Mouse (Mus musculus) stomach, embryonic 14.5 days (tissue): ENCODE data around the gene Maml2. TPM values are rescaled to one million over a fixed set of nuclear protein-coding genes. Genes with fewer than 3 reads are reported as not detected.

Experiments used
- ATAC-seq: fragments of 200-750 bp; cut with Nextera tagmentation; 2 replicates; pipeline ENCODE4 v1.8.0; 2017; ENCODE audit warnings: low read depth, moderate TSS enrichment; ENCODE audit not compliant: insufficient number of reproducible peaks, insufficient read depth, low FRiP score
- H3K27ac ChIP-seq: fragments of 300-500 bp; sonication (generic); 2 replicates; pipeline ENCODE4 v1.5.1; 2014; ENCODE audit warnings: mild to moderate bottlenecking, low read length, moderate library complexity, mixed read lengths
- H3K27me3 ChIP-seq: fragments of 300-500 bp; sonication (generic); 2 replicates; pipeline ENCODE4 v1.6.1; 2014; ENCODE audit warnings: low read length, control low read depth, mixed read lengths; ENCODE audit not compliant: control insufficient read depth, insufficient read depth
- H3K36me3 ChIP-seq: fragments of 300-500 bp; sonication (generic); 2 replicates; pipeline ENCODE4 v1.6.1; 2014; ENCODE audit warnings: mild to moderate bottlenecking, control low read depth, low read length, moderate library complexity, mixed read lengths; ENCODE audit not compliant: control insufficient read depth, insufficient read depth
- H3K4me1 ChIP-seq: fragments of 300-500 bp; sonication (generic); 2 replicates; pipeline ENCODE4 v1.6.1; 2014; ENCODE audit warnings: low read length, control low read depth, mixed read lengths; ENCODE audit not compliant: control insufficient read depth, insufficient read depth
- H3K4me2 ChIP-seq: fragments of 300-500 bp; sonication (generic); replicated peaks from 2 replicates; pipeline ENCODE4 v1.6.1; 2014; ENCODE audit warnings: low read depth, low read length, control low read depth
- H3K4me3 ChIP-seq: fragments of 300-500 bp; sonication (generic); 2 replicates; pipeline ENCODE4 v1.5.1; 2014; ENCODE audit warnings: low read depth, low read length, control low read depth
- H3K9ac ChIP-seq: fragments of 300-500 bp; sonication (generic); replicated peaks from 2 replicates; pipeline ENCODE4 v1.6.1; 2014; ENCODE audit warnings: low read depth, mild to moderate bottlenecking, control low read depth, low read length, moderate library complexity, mixed read lengths
- H3K9me3 ChIP-seq: fragments of 300-500 bp; sonication (generic); 2 replicates; pipeline ENCODE4 v1.6.1; 2016; ENCODE audit warnings: low read depth, low read length, control low read depth; ENCODE audit not compliant: control insufficient read depth
- WGBS: fragments of 180-500 bp; shearing (Covaris S2); extraction: QIAGEN DNeasy Blood & Tissue Kit; methylation state at CpG from one replicate; pipeline ENCODE4 v1.1.7; 2014; 5-methylcytosine and 5-hydroxymethylcytosine counted together
- microRNA-seq: library from miRNA; unstranded; fragments of <30 nt; microRNA quantifications from one replicate; pipeline ENCODE4, GENCODE M21; 2016
- polyA plus RNA-seq: library from polyadenylated mRNA; unstranded; fragments of >200 nt; fragmentation: Nextera tagmentation; extraction: Ambion mirVana; gene quantifications from 2 replicates; pipeline ENCODE4 v1.2.1, GENCODE M21; 2014

Maml2 gene
- polyA plus RNA-seq, 1 experiment from 2014 or later = 12.7 TPM

GRCm38 (mm10) chr9:13749675-13749998 is 451.9 kb downstream of the Maml2 start:
- Histone ChIP-seq H3K9me3 (no peaks in the 10 kb centered on the region), H3K36me3 (no peaks in the 10 kb centered on the region), H3K27ac (peak overlapping the region; percentile 96), H3K9ac (peak overlapping the region; percentile 99), H3K4me2 (peak overlapping the region; percentile 78), H3K27me3 (no peaks in the 10 kb centered on the region), H3K4me1 (peaks cover 3% of the 10 kb centered on the region), H3K4me3 (peak overlapping the region; percentile 99)
- WGBS = 3% methylated on average over 7 of the region's 7 CpGs
- no peak for ATAC-seq

GRCm38 (mm10) chr9:13752543-13752942 is 454.8 kb downstream of the Maml2 start:
- no peak for ATAC-seq
- H3K27ac ChIP-seq = no peak overlapping the region
- no peak overlapping the region for H3K4me3 ChIP-seq
- 77% methylated on average over 4 of the region's 4 CpGs for WGBS
- no peak overlapping the region for H3K4me2 ChIP-seq
- H3K4me1 ChIP-seq = peaks cover 3% of the 10 kb centered on the region
- H3K36me3 ChIP-seq = no peaks in the 10 kb centered on the region
- no peaks in the 10 kb centered on the region for H3K27me3 ChIP-seq
- H3K9ac ChIP-seq = no peak overlapping the region
- H3K9me3 ChIP-seq = no peaks in the 10 kb centered on the region

Small RNAs within 50 kb of the gene (microRNA-seq; reads per million reads assigned to microRNA genes)
- gene Gm22643 = not detected

Other genes with a start within 250 kb of the Maml2 start
- 10.5 and 10.6 TPM in 2 replicates for gene Jrkl, start 52.1 kb upstream of the Maml2 start, polyA plus RNA-seq
- gene Ccdc82, start 51.0 kb upstream of the Maml2 start, polyA plus RNA-seq = 12.3 and 14.0 TPM in 2 replicates
- not detected in 2 replicates for gene Gm17571, start 148.8 kb downstream of the Maml2 start, polyA plus RNA-seq